Mouse (Mus musculus) cerebral cortex, adult 2 months (tissue): ENCODE data around the gene Tlr9.

ENCODE experiments used
- WGBS: fragments of 180-500 bp; shearing (Covaris S2); methylation state at CpG from one replicate; pipeline ENCODE4 v1.1.7; 2018; 5-methylcytosine and 5-hydroxymethylcytosine counted together

The Tlr9 gene

DNA sequence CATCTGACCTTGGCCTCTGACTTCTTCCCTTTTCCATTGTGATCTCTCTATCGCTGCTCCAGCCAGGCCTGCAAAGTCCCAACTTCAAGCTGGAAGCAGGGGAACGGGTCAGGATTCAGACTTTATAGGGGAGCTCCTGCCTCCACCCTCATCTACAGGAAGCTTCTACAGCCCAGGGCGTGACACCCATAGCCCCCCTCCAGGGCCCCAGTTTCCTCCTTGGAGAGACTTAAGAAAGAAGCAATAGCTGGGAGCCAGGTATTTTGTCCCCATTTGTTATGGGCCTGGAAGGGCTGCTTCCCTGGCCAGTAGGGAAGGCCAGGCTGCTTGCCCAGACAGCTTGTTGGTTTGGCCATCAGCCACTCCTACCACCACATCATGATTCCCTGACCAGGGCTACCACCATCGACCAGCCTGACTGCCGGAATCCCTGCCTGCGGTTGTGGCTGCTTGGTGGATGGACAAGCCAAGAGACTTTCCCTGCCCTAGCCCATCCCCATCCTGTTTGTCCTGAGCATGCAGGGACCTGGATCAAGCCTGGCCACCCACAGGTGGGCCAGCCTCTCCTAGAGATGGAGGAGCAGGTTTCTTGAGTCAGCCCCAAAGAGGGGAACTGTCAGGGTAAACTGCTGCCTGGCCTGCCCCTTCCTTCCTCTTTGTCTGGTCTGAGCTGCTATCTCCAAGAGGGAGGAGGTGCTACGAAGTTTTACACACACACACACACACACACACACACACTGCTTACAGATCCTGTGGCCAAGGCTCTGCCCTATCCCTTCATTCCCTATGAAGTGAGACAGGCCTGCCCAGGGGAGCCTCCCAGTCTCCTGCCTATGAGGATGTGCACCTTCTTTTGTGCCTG lies 18.2 kb upstream of the Tlr9 start:
- WGBS = 45% methylated on average over 7 of the region's 7 CpGs

DNA sequence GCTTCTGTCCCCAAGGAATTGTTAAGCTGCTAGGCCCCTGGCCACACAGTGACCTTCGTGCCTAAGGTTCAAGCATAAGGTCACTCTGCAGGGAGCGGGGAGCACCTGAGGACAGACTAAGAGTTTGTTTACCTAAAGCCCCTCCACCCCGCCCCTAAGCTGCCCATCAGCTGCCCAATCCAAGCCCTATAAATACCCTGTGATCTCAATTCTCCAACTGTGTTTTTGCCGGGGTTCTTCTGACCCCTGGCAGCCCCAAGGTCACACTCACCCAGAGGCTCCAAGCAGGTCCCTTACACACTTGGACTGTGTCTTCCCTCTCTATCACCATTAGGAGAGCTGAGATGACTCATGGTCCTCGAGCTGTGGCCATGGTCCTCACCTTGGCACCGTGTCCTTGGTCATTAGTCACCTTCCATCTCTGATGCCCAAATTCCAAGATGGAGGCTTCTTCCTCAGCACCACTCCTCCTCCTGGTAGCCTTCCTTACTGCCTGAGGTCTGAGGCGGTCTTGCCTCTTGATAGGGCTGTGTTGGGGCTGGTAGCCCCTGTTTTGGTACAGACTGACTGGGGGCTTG lies 16.6 kb upstream of the Tlr9 start:
- 86% methylated on average over 7 of the region's 7 CpGs for WGBS

DNA sequence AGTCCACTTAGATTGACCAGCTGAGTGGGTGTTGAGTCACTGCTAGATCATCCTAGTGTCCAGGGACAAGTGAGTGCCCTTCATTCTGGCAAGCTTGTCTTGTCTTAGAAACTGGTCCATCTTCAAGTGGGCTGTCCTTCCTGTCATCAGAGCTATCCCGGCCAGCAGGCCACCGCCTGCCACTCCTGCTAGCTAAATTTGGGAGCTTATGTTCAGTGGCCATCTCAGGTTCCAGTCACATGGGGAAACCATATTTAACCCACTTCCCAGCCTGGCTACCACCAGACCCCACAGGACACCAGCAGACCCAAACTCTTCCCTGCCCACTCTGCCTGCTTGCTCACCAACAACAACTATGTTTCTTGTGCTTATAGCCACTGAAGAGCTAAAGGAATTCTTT lies 15.9 kb upstream of the Tlr9 start:
- WGBS = 47% methylated on average over 2 of the region's 2 CpGs

DNA sequence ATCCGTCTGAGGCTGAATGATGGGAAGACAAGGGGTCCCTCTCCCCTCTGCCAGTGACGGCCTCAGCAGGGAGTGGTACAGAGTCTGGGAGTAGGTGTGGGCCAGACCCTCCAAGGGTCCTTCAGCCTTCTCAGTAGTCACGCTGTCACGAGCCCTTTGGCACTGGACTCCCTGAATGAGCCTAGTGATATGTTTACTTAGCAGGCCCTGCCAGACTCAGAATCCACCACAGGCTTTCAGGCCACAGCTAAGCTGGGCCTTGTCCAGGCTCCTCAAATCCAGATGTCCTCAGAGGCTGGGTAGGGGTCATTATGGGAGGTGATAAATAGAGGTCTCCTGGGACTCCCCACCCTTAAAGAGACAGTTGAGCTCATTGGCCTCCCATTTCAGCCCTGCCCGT lies 14.2 kb upstream of the Tlr9 start:
- 81% methylated on average over 5 of the region's 5 CpGs for WGBS

DNA sequence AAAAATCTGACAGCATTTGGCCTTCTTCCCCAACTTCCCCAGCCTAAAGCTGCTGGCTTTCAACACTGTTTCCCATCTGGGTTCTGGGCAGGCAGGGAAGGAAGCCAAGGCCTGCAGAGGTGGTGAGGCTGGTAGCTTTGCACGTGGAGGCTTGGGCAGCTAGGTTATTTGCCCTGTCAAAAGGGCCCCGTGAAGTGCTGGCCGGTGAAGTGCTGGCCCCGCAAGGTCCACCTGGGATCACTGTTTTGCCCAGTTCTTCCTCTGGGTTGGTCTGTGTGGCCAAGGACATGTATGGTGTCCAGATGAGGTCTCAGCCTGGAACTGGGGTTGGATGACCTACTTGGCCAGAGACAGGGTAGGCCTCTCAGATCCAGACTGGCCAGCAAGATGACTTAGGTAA lies 12.4 kb upstream of the Tlr9 start:
- WGBS = 46% methylated on average over 4 of the region's 4 CpGs

DNA sequence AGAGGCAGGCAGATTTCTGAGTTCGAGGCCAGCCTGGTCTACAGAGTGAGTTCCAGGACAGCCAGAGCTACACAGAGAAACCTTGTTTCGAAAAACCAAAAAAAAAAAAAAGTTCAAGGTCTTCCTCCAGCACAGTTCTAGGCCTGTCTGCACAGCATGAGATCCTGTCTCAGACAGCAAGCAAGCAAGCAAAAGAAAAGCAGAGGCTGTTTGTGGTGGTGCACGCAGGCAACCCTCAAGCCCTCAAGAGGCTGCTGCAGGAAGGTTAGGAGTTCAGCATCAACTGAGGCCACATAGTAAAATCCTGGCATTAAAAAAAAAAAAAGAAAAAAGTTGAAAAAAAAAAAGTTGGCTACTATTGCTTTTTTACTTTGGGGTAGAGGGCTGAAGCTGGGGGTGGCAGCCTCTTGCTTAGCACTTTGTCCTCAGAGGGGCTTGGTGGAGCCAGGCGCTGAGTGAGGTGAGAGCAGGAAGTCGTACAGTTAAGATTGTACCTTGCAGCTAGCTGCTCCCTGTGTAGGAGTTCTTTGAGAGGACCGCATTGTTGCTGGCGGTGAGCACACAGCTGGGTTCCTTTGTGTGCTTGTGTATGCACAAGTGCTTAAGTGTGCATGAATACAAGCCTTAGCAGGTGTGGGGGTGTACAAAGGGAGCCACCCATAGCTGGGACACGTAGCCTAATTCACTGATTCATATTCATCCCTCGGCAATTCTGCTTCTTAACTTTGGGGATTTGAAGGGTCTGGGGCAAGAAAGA lies 11.4 kb upstream of the Tlr9 start:
- 47% methylated on average over 9 of the region's 9 CpGs for WGBS

DNA sequence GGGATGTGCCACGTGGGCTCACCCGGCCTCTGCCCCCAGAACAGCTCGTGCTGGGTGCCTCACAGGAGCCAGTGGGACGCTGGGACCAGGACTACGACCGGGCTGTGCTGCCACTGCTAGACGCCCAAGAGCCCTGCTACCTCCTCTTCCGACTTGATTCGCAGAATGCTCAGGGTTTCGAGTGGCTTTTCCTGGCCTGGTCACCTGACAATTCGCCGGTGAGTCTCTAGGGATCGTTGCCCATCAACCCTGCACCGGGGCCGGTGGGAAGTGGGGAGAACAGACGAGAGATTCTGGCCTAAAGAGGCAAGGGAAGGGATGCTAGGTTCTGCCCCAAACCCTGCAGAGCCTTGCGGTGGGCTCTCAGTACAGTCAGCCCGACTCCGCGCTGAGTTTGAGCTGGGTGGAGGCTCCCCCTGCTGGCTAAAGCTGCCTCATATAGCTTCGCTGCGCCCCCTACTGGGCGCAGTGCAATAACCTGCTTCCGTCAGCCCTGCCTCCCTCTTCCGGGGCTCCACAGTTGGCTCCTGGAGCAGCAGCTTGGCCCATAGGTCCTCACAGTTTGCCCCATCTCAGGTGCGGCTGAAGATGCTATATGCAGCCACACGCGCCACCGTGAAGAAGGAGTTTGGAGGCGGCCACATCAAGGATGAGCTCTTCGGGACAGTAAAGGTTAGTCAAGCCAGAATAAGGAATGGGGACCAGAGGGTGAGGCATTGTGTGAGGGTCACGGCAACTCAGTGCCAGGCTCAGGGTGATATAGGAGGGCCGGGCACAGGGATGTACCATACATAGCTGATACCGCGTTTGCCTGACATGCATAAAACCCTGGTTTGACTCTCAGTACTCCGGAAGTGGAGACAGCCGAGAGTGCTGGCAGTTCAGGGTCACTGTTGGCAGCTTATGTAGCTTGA lies 10.5 kb upstream of the Tlr9 start:
- 20% methylated on average over 37 of the region's 37 CpGs for WGBS

DNA sequence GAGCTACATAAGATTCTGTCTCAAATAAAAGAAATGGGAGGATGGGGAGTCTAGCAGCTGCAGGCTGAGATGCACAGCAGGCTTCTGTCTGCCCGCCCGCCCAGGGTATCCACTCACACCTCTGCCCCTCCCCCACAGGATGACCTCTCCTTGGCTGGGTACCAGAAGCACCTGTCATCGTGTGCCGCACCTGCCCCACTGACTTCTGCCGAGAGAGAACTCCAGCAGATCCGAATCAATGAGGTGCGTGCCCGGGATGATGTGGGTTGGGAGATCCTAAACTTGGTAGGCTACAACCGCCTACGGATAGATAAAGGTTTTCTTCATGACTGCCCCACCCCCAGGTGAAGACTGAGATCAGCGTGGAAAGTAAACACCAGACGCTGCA lies 9.8 kb upstream of the Tlr9 start:
- WGBS = 78% methylated on average over 12 of the region's 12 CpGs

DNA sequence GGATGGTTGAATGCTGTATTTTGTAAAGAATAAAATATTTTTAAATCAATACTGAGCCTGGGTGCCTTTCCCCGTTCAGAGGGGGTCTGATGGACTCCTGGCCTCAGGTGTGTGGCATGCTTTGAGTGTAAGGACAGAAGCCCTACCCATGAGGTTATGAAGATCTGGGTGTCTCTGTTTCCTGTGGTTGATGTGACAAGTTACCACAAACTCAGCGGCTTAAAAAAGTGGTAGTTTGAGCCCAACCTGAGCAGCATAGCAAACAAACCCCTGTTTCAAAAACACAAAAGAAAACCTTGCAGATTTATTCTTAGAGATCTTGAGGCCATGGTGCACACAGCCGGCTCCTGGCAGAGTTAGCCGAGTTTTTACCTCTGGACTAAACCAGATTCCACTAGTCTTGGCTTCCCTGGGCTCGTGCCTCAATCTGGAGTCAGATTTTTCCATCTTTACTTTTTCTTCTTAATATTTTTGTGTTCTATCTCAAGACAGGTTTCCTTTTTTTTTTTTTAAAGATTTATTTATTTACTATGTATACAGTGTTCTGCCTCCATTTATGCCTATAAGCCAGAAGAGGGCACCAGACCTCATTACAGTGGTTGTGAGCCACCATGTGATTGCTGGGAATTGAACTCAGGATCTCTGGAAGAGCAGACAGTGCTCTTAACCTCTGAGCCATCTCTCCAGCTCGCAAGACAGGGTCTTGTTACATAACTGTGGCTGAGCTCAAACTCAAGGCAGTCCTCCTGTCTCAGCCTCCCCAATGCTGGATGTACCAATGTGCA lies 6.9 kb upstream of the Tlr9 start:
- WGBS = 84% methylated on average over 6 of the region's 6 CpGs

DNA sequence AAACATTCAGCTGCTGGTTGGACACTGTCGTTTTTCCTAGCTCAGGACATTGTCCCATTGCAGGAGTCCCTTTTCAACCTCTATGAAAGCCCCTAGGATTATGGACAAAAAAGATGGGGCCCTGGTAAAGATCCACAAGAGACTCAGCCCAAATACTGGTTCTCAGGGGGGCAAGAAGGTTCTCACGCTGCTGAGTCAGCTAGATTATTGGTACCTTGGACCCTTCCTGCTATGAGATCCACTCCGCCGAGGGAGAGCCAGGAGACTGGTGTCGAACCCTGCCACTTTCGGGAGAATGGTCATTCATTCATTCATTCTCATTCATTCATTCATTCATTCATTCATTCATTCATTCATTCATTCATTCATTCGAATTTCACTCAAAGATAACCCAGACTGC lies 5.4 kb upstream of the Tlr9 start:
- 84% methylated on average over 7 of the region's 7 CpGs for WGBS

DNA sequence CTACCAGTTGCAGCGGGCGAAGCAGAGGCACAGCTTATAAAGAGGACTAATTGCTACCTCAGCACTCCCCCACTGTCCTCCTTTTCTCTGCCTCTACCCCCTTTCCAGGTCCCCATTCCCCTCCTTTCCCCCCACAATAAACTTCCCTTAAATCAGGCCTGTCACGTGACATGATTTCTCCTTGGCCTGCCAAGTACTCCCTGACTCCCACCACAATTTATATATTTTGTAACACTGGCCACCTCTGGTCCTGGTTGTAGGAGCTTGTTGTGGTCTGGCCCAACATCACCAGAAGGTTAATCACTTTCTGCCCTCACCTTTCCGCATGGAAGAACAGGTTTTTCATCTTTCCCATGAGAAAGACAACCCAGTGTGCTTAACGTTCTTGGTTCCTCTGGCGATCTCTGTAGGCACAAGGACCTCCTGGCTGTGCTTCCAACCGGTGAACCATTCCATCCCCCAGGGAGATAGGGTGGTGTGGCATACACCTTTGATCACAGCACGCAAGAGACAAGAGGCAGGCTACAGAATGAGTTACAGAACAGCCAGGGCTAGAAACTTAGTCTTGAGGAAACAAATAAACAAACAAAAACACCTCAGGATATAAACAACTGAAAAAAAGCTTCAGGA lies 1.4 kb upstream of the Tlr9 start:
- WGBS = 81% methylated on average over 8 of the region's 8 CpGs

DNA sequence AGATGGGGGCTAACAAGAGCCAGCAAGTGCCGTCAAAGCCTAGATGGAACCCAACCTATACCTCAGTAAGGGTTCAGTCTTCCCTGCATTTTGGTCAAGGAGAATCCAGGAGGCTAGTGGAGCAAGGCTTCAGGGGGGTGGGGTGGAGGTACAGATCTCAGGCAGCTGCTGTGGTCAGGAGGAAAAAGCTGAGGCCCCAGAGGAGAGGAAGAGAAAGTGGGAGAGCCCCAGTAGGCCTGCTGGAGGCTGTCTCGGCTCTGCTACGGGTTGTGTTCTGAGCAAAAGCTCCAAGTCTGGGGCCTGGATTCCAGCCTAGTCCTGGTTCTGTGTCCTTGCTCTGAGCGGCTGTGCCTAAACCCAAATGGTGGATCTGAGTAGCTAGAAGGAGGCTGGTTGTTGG lies 596 bp downstream of the Tlr9 start:
- WGBS = 90% methylated on average over 4 of the region's 4 CpGs

DNA sequence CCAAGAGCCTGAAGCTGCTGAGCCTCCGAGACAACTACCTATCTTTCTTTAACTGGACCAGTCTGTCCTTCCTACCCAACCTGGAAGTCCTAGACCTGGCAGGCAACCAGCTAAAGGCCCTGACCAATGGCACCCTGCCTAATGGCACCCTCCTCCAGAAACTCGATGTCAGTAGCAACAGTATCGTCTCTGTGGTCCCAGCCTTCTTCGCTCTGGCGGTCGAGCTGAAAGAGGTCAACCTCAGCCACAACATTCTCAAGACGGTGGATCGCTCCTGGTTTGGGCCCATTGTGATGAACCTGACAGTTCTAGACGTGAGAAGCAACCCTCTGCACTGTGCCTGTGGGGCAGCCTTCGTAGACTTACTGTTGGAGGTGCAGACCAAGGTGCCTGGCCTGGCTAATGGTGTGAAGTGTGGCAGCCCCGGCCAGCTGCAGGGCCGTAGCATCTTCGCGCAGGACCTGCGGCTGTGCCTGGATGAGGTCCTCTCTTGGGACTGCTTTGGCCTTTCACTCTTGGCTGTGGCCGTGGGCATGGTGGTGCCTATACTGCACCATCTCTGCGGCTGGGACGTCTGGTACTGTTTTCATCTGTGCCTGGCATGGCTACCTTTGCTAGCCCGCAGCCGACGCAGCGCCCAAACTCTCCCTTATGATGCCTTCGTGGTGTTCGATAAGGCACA lies 3.2 kb downstream of the Tlr9 start:
- 64% methylated on average over 24 of the region's 24 CpGs for WGBS

DNA sequence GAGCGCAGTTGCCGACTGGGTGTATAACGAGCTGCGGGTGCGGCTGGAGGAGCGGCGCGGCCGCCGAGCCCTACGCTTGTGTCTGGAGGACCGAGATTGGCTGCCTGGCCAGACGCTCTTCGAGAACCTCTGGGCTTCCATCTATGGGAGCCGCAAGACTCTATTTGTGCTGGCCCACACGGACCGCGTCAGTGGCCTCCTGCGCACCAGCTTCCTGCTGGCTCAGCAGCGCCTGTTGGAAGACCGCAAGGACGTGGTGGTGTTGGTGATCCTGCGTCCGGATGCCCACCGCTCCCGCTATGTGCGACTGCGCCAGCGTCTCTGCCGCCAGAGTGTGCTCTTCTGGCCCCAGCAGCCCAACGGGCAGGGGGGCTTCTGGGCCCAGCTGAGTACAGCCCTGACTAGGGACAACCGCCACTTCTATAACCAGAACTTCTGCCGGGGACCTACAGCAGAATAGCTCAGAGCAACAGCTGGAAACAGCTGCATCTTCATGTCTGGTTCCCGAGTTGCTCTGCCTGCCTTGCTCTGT lies 3.8 kb downstream of the Tlr9 start:
- WGBS = 9% methylated on average over 34 of the region's 34 CpGs

DNA sequence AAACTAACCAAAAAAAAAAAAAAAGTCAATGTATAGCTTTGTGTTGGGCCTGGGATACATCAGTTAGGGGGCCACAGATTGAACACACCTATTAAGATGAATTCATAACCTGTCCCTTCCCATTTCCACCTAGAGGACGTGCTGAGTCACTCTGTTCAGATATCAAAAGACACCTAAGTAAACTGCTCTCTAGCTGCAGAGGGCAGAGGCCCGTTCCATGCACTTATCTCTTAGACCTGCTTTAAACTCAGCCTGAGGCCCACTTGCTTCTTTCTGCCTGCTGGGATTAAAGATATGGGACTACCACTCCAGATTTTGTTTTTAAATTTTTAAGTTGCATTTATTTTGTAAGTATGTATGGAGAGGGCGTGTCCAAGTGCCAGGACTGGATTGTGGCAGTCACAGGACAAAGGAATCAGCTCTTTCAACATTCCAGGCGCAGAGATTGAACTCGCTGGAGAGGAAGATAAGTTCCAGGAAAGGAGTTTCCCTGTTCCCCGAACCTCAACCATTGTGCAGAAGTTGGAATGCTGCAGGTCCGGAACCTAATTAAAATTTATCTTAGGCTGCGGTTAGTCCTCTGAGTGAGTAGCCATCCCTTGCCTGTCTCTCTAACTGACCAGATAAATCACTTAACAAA lies 5.5 kb downstream of the Tlr9 start:
- 85% methylated on average over 8 of the region's 8 CpGs for WGBS

DNA sequence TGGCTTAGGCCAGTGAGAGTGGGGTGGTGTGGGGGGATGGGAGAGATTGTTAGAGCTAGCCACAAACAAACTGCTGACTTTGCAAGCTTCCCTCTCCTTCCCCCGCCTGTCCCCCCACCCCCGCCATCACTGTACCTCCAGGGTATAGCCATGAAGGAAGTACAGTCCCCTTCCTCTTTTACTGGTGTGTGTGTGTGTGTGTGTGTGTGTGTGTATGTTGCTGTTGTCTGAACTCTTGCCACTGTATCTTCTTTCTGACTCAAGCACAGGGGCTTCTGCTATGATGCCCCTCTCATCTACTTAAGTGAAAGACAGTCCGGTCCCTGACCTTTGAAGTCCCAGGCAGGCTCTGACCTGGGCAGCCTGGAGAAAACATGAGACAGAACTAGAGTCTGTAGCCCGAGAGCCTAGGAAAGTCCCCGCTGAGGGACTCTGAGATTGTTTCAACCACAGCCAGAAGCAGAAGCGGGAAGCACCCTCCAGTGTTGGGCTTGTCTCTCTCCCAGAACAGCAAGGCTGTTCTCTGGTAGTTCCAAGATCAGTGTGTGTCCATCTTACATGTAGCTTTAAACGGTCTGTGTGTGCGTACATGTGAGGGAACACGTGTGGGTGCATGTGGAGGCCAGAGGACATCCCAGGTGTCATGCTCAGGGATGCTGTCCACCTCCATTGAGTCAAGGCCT lies 7.8 kb downstream of the Tlr9 start:
- WGBS = 72% methylated on average over 9 of the region's 9 CpGs

DNA sequence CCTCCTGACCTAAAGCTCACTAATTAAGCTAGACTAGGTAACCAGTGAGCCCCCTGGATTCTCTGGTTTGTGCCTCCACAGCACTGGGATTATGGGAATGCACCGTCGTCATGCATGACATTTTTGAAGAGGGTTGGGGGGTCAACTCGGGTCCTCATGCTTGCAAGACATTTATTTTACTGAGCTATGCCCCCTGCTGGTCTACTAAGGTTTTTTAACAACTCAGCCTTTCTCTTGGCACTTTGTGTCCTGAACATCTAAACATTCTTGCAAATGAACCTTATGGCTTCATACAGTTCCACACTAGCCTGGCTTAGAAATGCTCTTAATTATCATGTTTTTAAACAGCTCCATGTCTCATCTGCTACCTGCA lies 8.3 kb downstream of the Tlr9 start:
- WGBS = 45% methylated on average over 3 of the region's 3 CpGs

DNA sequence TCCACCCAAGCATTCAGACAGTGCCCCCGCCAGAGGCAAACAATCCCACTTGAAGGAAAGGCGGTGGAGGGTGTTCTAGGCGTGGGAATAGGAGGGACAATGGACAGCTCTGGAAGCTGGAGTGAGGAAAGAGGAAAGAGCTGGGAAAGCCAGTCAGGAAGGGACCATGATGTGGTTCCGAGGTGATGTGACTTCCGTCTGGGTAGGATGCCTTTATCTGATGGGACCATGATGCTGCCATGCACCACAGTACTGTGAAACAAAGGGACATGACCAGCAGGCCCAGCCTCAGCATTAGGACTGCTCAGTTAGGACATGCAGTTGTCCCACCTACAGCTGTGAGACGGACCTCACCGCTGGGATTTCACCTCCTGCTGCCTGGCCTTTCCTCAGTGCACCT lies 8.8 kb downstream of the Tlr9 start:
- 72% methylated on average over 7 of the region's 7 CpGs for WGBS

DNA sequence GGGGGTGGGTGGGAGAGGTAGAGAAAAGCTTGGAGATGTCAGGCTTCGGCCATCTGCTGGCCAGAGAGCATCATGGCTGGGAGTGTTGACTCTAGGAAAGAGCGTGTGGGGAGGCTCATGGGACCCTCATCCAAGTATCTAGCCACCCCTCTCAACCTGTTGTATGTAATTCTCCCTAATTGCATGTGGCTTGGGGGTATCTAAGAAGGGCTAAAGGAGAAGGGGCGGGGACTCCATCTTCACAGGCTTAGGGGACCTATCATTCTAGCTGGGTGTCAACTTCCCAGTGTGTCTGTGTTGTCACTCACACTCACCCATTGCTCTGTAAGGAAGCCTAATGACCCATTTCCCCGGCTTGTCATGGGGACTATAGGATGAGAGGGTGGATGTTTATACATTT lies 9.4 kb downstream of the Tlr9 start:
- WGBS = 80% methylated on average over 4 of the region's 4 CpGs
